Mouse (Mus musculus): ENCODE results near the gene Peli2.

- no peak for TF ChIP-seq POLR2A (IDR thresholded peaks at IDR 0.05; ENCODE audit: control insufficient read depth, low read depth, low read length)
- TF ChIP-seq CTCF (IDR thresholded peaks at IDR 0.05; ENCODE audit: control insufficient read depth, insufficient read depth, insufficient replicate concordance, low read depth, low read length): no peak
These were observed 13.7 kb downstream of the Peli2 start for GRCm38 (mm10) chr14:48134344-48134743.

Measured in testis, adult 2 months (tissue).